Mouse (Mus musculus) inflammation-experienced regulatory T-cells, adult 16 weeks (primary cell): ENCODE results near the gene Uchl3. TPM values are rescaled to one million over a fixed set of nuclear protein-coding genes. Genes with fewer than 3 reads are reported as not detected.

Source experiments
- polyA plus RNA-seq: library from polyadenylated mRNA; unstranded; fragments of 100-300 nt; shearing (Covaris generic); gene quantifications from one replicate; pipeline ENCODE4 v1.2.1, GENCODE M21; 2017

Gene Uchl3
- 70.7 TPM for polyA plus RNA-seq

DNA sequence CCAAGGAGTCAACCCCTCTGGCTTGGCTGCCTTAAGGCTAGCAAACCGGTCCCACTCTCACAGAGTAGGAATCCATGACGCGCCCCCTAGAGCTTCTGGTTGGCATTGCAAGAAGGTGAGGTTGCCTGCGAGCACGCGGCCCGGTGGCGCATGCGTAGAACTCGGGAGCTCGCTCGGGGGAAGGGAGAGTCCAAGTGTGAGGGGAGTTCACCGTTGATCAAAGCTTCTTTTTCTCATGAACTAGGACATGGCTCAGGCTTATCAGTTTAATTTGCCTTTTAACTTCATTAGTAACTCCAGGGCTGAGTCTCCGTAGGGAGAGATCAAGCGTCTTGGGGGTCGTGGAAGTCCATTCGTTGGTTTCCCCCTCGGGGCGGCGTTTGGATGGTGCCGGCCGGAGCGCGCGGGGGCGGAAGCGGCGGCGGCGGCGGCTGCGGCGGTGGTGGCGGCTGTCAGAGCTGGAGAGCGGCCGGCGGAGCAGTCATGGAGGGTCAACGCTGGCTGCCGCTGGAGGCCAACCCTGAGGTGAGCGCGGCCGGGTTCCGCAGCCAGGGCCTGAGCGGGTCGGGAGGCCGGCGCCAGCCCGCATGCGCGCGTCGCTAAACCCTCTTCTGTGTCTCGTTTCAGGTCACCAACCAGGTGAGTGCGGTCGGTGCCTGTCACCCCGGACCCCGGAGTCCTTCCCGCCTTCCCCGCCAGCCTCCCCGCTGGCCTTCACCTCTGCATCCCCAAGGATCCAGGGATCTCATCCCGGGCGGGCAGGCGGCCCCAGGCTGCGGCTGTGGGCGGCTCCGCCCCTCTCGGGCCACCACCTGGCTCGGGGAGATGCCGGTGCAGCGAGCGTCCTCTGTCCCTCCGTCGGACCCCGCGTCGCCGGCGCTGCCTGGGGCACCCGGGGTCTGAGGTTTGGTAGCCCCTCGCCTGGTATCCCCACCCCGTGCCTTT is at the start of gene Uchl3:
Gene Uchl3, plus strand, starts transcription at position 387 of the 945 bp plus-strand sequence.

DNA sequence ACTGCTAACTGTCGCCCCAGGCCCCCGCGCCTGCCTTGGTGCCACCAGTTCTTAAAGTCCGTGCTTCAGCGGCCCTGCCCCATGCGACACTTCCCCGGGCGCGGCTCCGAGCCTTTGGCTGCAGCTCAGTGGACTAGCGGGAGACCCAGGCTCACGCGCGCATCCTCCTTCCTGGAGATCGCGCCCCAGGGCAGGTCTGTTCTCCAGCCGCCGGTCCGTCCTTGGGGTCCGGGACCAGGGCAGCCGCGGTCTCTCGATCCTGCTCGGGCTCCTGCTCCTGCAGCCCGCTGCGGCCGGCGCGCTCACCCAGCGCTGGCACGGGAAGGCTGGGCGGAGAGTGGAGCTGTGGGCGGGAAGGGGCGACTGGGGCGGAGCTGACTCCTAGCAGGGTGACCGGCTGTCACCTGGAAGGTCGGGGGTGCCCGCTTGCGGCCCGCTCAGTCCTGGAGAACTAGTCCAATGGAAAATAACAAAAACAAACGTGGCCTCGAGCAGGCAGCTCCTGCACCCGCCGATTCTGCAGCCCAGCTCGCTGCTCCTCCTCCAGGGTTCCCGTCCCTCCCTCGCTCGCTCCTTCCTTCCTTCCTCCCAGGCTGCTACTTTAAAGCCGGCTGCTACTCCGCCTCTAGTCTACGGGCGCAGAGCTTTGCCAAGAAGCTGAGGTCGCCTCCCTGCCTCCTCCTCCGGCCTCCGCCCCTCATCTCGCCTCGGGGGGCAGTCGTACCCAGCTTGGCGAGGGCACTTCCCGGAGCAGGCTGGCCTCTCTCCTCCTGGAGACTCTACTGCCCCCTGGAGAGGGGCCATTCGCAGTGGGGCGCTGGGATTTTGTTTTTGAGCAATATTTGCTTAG is 45.0 kb upstream of the Uchl3 start, which contains the start of gene Tbc1d4:
Gene Tbc1d4, minus strand, starts transcription at position 673 of the 850 bp plus-strand sequence.

DNA sequence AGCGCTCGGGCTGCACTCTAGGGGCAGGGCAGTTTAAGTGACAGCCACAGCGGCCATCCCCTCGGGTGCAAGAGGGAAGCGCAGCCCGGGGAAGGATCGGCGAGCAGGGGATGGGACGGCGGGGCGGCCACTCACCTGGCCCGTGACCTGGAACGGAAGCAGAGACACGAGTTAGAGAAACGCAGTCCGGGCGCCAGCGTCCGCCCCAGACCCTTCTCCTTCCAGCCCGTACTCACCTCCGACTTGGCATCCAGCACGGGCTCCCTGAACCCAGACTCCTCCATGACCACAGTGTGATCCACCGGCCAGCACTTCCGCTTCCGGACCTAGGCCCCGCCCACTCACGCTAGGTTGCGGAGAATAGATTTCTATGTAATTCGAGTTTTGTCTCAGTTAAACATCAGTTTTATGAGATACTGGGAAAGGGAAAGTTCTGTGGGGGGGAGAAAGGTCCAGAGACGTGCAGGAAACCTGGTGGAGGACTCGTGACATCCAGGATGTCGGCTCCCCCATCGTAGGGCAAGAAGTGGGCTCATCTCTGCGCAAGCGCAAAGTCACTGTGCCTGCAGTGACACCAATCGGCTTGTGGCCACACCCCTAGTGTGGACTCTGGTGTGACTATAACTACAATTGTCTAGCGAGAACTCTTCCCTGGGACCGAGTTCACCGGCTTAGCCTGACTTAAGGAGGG is 13.5 kb upstream of the Uchl3 start, which contains the start of gene Commd6:
Gene Commd6, minus strand, starts transcription at position 534 of the 691 bp plus-strand sequence.

DNA sequence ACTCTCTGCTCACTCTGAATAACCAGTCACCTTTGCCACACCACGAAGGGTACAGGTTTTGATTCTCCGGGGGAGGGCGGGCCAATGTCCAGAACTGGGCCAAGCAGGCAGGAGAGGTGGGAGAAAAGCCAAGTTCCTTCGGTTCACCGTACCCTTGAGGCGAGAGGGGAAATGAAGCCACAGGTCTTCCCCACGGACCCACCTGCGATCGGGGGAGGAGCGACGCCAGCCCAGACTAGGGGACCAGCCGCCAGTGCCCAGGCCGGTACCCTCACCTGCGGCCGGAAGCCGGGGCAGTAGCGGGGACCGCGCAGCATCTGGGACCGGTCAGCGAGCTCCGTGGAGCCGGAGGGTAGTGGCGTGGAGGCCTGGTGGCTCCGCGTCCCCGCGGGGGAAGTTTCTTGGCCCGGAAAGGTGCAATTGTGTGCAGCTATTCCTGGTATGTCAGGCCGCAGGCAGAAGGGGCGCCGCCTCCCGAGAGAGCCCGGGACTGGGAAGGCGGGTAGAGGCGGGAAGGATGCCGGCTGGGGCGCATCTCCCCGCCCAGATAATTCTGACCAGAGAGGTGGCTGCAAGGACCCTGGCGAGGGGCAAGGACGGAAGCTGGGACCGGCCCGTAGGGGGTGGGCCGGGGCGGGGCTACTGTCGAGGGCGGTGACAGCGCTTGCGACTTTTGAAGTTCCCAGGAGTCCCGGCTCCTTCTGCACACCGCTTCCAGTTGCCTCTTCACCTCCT is 75.6 kb downstream of the Uchl3 start, which contains the start of the genes Gm9922 and Lmo7:
Gene Gm9922, minus strand, starts transcription at position 578 of the 735 bp plus-strand sequence.
Gene Lmo7, plus strand, starts transcription at position 721 of the 735 bp plus-strand sequence.

Other genes with a start within 250 kb of the Uchl3 start
- gene Tbc1d4, start 44.8 kb upstream of the Uchl3 start, polyA plus RNA-seq, result 282 TPM
- gene Commd6, start 13.3 kb upstream of the Uchl3 start, polyA plus RNA-seq, result 103 TPM
- gene Gm9922, start 75.8 kb downstream of the Uchl3 start, polyA plus RNA-seq, result not detected
- 0.50 TPM for gene Lmo7, start 76.0 kb downstream of the Uchl3 start, polyA plus RNA-seq